Comparison of ENCODE assay signal across 10 mouse cellular contexts in genomic region chr13:56634920-56635319, GRCm38 (mm10). TPM values are rescaled to one million over a fixed set of nuclear protein-coding genes. Genes with fewer than 3 reads are reported as not detected.
DNase-seq lines count a peak whose midpoint lies in the region; ATAC-seq and TF ChIP-seq lines count a peak whose summit lies in the region.
"Had no signal": no experiment of that assay in that cellular context is flagged by ENCODE, and none has a peak within 500 bp of the region (broad histone marks: within the 10 kb centered on the region; RNA-seq: fewer than 3 reads in every experiment).

No protein-coding gene starts in this region.

- H3K4me2 ChIP-seq in embryonic facial prominence, embryonic 13.5 days: no peak overlapping the region

- no peak for ATAC-seq in embryonic facial prominence, embryonic 13.5 days (ENCODE audit: insufficient number of reproducible peaks, insufficient read depth, low FRiP score, low TSS enrichment, low read depth)

- TF ChIP-seq POLR2A in kidney, adult 2 months (IDR thresholded peaks at IDR 0.05; ENCODE audit: low read depth, low read length): no peak

- H3K27me3 ChIP-seq in embryonic facial prominence, embryonic 13.5 days: no peaks in the 10 kb centered on the region
- H3K27me3 ChIP-seq in kidney, adult 2 months (replicated peaks; ENCODE audit: control insufficient read depth, insufficient read depth, low read length): no peaks in the 10 kb centered on the region

- H3K36me3 ChIP-seq in embryonic facial prominence, embryonic 13.5 days: peaks cover 39% of the 10 kb centered on the region
- no peaks in the 10 kb centered on the region for H3K36me3 ChIP-seq in kidney, adult 2 months (ENCODE audit: control insufficient read depth, insufficient read depth, low read length)

- no peak overlapping the region for H3K9ac ChIP-seq in embryonic facial prominence, embryonic 13.5 days

- no peak for TF ChIP-seq CTCF in kidney, adult 2 months (conservative IDR thresholded peaks at IDR 0.05; ENCODE audit: insufficient read depth, insufficient read length, low read depth, low read length)

- H3K4me1 ChIP-seq in embryonic facial prominence, embryonic 13.5 days: peaks cover 20% of the 10 kb centered on the region
- H3K4me1 ChIP-seq in kidney, adult 2 months (ENCODE audit: control insufficient read depth, insufficient read depth, low read length): peaks cover 5% of the 10 kb centered on the region; the same call in 1 of the 2 replicates

- peak; percentile 98 for DNase-seq in heart, adult 11 months
- no peak for DNase-seq in heart, postnatal 25 days (ENCODE audit: low spot score)
- DNase-seq in kidney, adult 2 months: peak; percentile 63
- peak; percentile 46 for DNase-seq in lung, postnatal 25 days (ENCODE audit: low spot score)
- no peak for DNase-seq in retina, postnatal 1 day
- no peak for DNase-seq in frontal cortex, postnatal 36 days (ENCODE audit: low spot score in 2 of 2)
- no peak for DNase-seq in frontal cortex, adult 2 months (ENCODE audit: extremely low spot score in 1 of 2, low spot score in 1 of 2)
- DNase-seq: left cerebral cortex, postnatal 4 days; right cerebral cortex, postnatal 4 days had no signal

- no peaks in the 10 kb centered on the region for H3K9me3 ChIP-seq in embryonic facial prominence, embryonic 13.5 days

- intact Hi-C loops in heart, postnatal 25 days (cut with DNase I): no loop called here

- WGBS in embryonic facial prominence, embryonic 13.5 days: 11% methylated on average over 7 of the region's 7 CpGs
- WGBS in kidney, adult 2 months: 10% methylated on average over 7 of the region's 7 CpGs

- peak overlapping the region; percentile 78 for H3K27ac ChIP-seq in embryonic facial prominence, embryonic 13.5 days
- no peak overlapping the region for H3K27ac ChIP-seq in kidney, adult 2 months (ENCODE audit: insufficient read depth, low read depth, low read length)

- H3K4me3 ChIP-seq in embryonic facial prominence, embryonic 13.5 days: no peak overlapping the region
- no peak overlapping the region for H3K4me3 ChIP-seq in kidney, adult 2 months (ENCODE audit: insufficient read depth, low read depth, low read length)

RNA-seq across cellular contexts. Expression of gene Tgfbi, which starts 25.6 kb away (rescaled TPM):
- 10 to 100 TPM; 19.3 to 23.4 TPM for total RNA-seq in heart, postnatal 25 days (2021)
- polyA plus RNA-seq in embryonic facial prominence, embryonic 13.5 days (2015; fragmentation: Nextera tagmentation; extraction: Ambion mirVana): 68.8 TPM in 2 replicates
- polyA plus RNA-seq in kidney, adult 2 months (2012; rRNA removed): 18.8 and 20.8 TPM in 2 replicates
- polyA plus RNA-seq in frontal cortex, adult 2 months (2012; rRNA removed): 4.5 and 4.7 TPM in 2 replicates

Comparison
In these comparisons a context has a peak if more than half of its experiments do, and no peak if none do; other contexts are left out.
1. DNase-seq: peak in heart, adult 11 months (single experiment), kidney, adult 2 months (single experiment) and lung, postnatal 25 days (single experiment); none in heart, postnatal 25 days (single experiment), retina, postnatal 1 day (single experiment), frontal cortex, postnatal 36 days (0 of 2) and frontal cortex, adult 2 months (0 of 2).